Mouse (Mus musculus) thymus, adult 2 months (tissue): ENCODE data around the gene Clec4g. TPM values are rescaled to one million over a fixed set of nuclear protein-coding genes. Genes with fewer than 3 reads are reported as not detected.
"Not testable (repeated sequence)": the region's sequence is repeated elsewhere in the genome, so short reads cannot be mapped to it uniquely, and the experiment has no call there.

Source experiments
- DNase-seq: peaks from one replicate; pipeline ENCODE4 v3.0.0; 2021
- H3K27ac ChIP-seq: fragments of 200-500 bp; 2 replicates; pipeline ENCODE4 v1.5.1; 2012; ENCODE audit warnings: low read length, control low read depth; ENCODE audit not compliant: control insufficient read depth, insufficient read depth
- H3K27me3 ChIP-seq: fragments of 200-500 bp; 2 replicates; pipeline ENCODE4 v1.6.1; 2012; ENCODE audit warnings: mild to moderate bottlenecking, low read length, moderate library complexity, mixed read lengths; ENCODE audit not compliant: control insufficient read depth, insufficient read depth
- H3K36me3 ChIP-seq: fragments of 200-500 bp; 2 replicates; pipeline ENCODE4 v1.6.1; 2012; ENCODE audit warnings: mild to moderate bottlenecking, low read length, moderate library complexity; ENCODE audit not compliant: control insufficient read depth, insufficient read depth
- H3K4me1 ChIP-seq: fragments of 200-500 bp; replicated peaks from 2 replicates; pipeline ENCODE4 v1.6.1; 2012; ENCODE audit warnings: low read length; ENCODE audit not compliant: control insufficient read depth, insufficient read depth
- H3K4me3 ChIP-seq: fragments of 200-500 bp; 2 replicates; pipeline ENCODE4 v1.5.1; 2012; ENCODE audit warnings: mild to moderate bottlenecking, low read length, control low read depth, moderate library complexity; ENCODE audit not compliant: control insufficient read depth, insufficient read depth
- CTCF ChIP-seq: fragments of 200-500 bp; IDR thresholded peaks from 2 replicates; pipeline ENCODE4 v1.5.1; 2012; ENCODE audit warnings: mild to moderate bottlenecking, control low read depth, low read length, moderate library complexity, borderline replicate concordance; ENCODE audit not compliant: control insufficient read depth, poor library complexity, insufficient read depth; ENCODE audit errors: extremely low read depth
- POLR2A ChIP-seq: fragments of 200-500 bp; IDR thresholded peaks from 2 replicates; pipeline ENCODE4 v1.6.1; 2012; ENCODE audit warnings: mild to moderate bottlenecking, low read length, control low read depth, moderate library complexity; ENCODE audit not compliant: control insufficient read depth, poor library complexity, insufficient read depth; ENCODE audit errors: extremely low read depth
- WGBS: fragments of 180-500 bp; shearing (Covaris S2); methylation state at CpG from one replicate; pipeline ENCODE4 v1.1.7; 2018; 5-methylcytosine and 5-hydroxymethylcytosine counted together
- polyA plus RNA-seq: library from polyadenylated mRNA; depleted of rRNA; stranded (reverse); fragments of >200 nt; gene quantifications from 2 replicates; pipeline ENCODE4 v1.2.3, GENCODE M21; 2012; rRNA removed

The Clec4g gene
- polyA plus RNA-seq: 0.09 TPM in 1 of 2 replicates, not detected in the other

- H3K4me1 ChIP-seq: no peaks in the 10 kb centered on the region
- 87% methylated on average over 5 of the region's 5 CpGs for WGBS
- TF ChIP-seq CTCF (no peak), POLR2A (no peak)
- H3K27ac ChIP-seq: no peak within 1 kb of the TSS
- H3K36me3 ChIP-seq: no peaks in the 10 kb centered on the region
- no peaks in the 10 kb centered on the region for H3K27me3 ChIP-seq
- no peak for DNase-seq
- no peak within 1 kb of the TSS for H3K4me3 ChIP-seq
Observed at GRCm38 (mm10) chr8:3720551-3720950, at the start of gene Clec4g. Gene Clec4g (minus strand): TSS chr8:3720651.

DNA sequence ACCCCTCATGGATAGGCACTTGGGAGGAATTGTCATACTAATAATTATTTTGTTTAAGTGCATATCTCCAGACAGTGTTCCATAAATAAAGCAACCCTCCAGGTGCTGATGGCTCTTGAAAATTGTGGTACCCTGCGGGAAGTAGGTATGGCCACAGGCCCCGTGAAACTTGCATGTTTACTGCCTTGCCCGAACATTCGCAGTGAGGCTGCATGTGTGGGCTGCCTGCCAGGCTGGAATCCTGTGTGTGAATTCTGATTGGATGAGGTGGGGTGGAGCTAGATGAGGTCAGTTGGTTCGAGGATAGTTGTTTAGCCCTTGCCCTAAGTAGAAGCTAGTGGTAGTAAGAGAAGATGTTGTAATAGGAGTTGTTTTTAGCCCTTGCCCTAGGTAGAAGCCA is 48.2 kb upstream of the Clec4g start:
- 89% methylated on average over 5 of the region's 5 CpGs for WGBS
- H3K27ac ChIP-seq, H3K27me3 ChIP-seq, H3K4me1 ChIP-seq, H3K36me3 ChIP-seq, H3K4me3 ChIP-seq, DNase-seq: not testable (repeated sequence)

- H3K27ac ChIP-seq: no peak overlapping the region
- H3K27me3 ChIP-seq: no peaks in the 10 kb centered on the region
- TF ChIP-seq POLR2A: no peak
- TF ChIP-seq CTCF: no peak
- no peaks in the 10 kb centered on the region for H3K4me1 ChIP-seq
- peak; percentile 46 for DNase-seq
- 78% methylated on average over 18 of the region's 18 CpGs for WGBS
- H3K36me3 ChIP-seq: no peaks in the 10 kb centered on the region
- no peak overlapping the region for H3K4me3 ChIP-seq
Observed at GRCm38 (mm10) chr8:3754261-3754850, 33.9 kb upstream of the Clec4g start.

DNA sequence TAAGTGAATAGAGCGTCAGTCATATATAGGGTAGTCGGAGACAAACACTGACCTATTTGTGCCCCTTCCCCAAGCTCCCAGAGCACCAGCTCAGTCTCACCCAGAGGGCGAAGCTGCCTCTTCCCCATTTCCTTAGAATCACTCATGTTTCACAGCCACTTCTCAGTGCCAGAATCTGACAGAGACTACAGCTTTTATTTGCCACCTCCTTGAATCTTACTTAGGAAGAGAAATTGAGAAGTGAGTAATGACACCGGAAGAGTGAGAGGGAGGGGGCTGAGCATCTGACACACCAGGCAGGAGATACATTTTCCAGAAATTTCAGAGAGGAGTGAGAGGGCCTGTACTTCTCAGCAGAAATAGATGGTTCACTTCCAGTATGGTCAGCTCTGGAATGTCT is 28.3 kb upstream of the Clec4g start, which contains the start of gene Cd209a:
TSS of gene Cd209a (minus strand) at position 224 of the 400 bp plus-strand sequence.
- Histone ChIP-seq H3K4me3 (no peak within 1 kb of the TSS), H3K27me3 (no peaks in the 10 kb centered on the region), H3K27ac (no peak within 1 kb of the TSS), H3K4me1 (no peaks in the 10 kb centered on the region), H3K36me3 (no peaks in the 10 kb centered on the region)
- TF ChIP-seq CTCF (no peak), POLR2A (no peak)
- 82% methylated on average over 4 of the region's 4 CpGs for WGBS
- DNase-seq: no peak

DNA sequence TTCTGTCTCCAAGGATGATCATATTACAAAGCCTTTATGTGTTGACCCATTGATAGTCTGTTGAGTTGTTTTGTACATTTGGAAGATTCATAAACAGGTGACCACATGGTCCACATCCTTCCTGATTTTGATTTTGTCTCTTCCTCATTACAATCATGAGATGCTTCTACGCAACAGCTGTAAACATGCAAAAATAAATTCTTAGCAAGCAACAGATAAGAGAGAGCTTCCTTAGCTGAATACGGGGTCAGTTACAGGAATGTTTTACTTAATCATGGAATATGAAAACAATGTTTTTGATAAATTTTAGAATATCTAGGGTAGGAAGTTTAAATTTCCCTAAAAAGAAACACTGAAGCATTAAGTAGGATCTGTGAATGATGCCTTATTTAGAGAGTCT is 16.5 kb upstream of the Clec4g start:
- WGBS: 94% methylated on average over 2 of the region's 2 CpGs
- H3K27ac ChIP-seq: no peak overlapping the region
- DNase-seq: no peak
- H3K36me3 ChIP-seq: no peaks in the 10 kb centered on the region
- no peak overlapping the region for H3K4me3 ChIP-seq
- H3K27me3 ChIP-seq: no peaks in the 10 kb centered on the region
- TF ChIP-seq POLR2A (no peak), CTCF (no peak)
- no peaks in the 10 kb centered on the region for H3K4me1 ChIP-seq

- TF ChIP-seq POLR2A: no peak
- TF ChIP-seq CTCF: no peak
- 100% methylated on average over 2 of the region's 2 CpGs for WGBS
- no peak for DNase-seq
Observed at GRCm38 (mm10) chr8:3735599-3735998, 15.1 kb upstream of the Clec4g start.

GRCm38 (mm10) chr8:3734084-3734483 is 13.6 kb upstream of the Clec4g start:
- 75% methylated on average over 1 of the region's 1 CpGs for WGBS
- no peaks in the 10 kb centered on the region for H3K4me1 ChIP-seq
- H3K27ac ChIP-seq: no peak overlapping the region
- H3K27me3 ChIP-seq: no peaks in the 10 kb centered on the region
- H3K36me3 ChIP-seq: no peaks in the 10 kb centered on the region
- no peak overlapping the region for H3K4me3 ChIP-seq
- TF ChIP-seq POLR2A (no peak), CTCF (no peak)
- no peak for DNase-seq

More at GRCm38 (mm10) chr8:3735599-3735998, 15.1 kb upstream of the Clec4g start:
- Histone ChIP-seq H3K36me3 (no peaks in the 10 kb centered on the region), H3K4me1 (no peaks in the 10 kb centered on the region), H3K27ac (no peak overlapping the region), H3K27me3 (no peaks in the 10 kb centered on the region), H3K4me3 (no peak overlapping the region)
